Mouse (Mus musculus): ENCODE results near the gene Slc9a6.

Gene Slc9a6

DNA sequence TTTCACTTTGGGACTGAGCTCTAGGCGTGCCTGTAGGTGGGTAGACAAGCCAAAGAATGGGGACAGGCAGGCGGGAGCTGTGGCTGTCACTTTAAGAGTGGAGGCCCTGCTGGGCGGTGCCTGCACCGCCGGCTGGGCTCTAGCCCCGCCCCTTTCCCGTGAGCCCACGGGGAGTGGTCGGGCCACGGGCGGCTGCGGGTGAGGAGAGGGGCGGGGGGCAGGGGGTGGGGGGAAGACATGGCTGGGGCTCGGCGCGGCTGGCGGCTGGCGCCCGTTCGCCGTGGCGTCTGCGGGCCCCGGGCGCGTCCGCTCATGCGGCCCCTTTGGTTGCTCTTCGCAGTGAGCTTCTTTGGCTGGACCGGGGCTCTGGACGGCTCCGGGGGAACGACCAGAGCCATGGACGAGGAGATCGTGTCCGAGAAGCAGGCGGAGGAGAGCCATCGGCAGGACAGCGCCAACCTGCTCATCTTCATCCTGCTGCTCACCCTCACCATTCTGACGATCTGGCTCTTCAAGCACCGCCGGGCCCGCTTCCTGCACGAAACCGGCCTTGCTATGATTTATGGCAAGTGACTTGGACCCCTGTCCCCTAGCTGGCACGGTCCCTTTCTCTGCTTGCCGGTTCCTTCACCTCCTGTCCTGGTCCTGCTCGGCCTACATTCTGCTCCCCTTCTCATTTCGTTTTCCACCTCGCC lies at the start of gene Slc9a6:
Gene Slc9a6 (plus strand): TSS at position 135 of the 695 bp plus-strand sequence.
- DNase-seq = peak; percentile 88

DNA sequence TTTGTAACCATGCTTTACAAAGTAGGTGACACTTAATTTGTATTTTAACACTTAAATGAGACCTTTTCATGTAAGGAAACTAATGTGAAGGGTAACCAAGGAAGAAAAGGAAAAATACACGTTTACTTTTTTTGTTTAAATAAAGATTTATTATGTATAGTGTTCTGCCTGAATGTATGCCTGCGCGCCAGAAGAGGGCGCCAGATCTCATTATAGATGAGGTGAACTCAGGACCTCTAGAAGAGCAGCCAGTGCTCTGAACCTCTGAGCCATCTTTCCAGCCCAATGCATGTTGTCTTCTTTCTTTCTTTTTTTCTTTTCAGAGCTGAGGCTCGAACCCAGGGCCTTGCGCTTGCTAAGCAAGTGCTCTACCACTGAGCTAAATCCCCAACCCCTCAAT lies 37.1 kb upstream of the Slc9a6 start:
- peak; percentile 19 for DNase-seq

DNA sequence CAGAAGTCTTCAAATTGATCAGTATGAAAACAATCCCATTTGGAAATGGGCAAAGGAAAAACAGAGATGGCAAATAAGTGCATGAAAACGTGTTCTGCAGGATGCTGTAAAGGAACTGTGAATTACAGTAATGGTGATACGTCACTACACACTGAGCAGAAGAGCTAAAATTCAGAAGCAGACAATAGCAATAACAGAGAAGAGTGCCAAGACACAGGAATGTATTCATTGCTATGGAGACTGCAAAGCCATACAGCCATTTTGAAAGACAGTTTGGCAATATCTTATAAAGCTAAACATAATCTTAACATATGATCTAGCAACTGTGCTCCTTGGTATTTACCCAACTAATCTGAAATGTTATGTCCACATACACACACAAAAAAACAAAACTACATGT lies 31.4 kb upstream of the Slc9a6 start:
- DNase-seq = no peak

DNA sequence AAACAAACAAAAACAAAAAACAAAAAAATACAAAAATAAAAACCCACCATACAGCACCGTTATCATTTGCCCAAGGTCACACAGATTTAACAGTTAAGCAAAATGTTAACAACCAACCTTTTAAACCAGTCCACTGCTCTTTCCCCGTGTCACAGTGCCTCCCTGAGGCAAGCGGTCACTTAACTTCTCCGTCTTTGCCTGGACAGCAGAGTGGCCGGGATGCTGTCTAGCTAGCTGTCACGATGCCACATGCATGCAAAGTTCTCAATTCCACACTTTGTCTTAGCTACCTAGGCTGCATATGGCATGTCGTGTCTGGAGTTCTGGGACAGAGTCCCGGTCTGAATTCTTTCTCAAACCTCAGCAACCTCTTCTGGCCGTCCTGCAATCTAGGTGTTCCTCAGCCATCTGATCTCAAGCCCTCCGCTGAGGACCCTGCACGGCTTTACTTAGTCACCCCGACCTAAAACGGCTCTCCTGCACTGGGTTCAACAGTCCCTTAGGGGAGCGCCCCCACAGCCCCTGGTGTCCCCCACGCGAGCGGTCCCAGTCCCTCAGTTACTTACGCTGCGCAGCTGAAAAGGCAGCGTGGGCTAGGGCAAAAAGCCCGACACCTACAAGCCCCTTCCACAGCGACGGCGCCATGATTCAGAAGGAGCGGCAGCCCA lies 12.2 kb upstream of the Slc9a6 start:
- peak; percentile 20 for DNase-seq

DNA sequence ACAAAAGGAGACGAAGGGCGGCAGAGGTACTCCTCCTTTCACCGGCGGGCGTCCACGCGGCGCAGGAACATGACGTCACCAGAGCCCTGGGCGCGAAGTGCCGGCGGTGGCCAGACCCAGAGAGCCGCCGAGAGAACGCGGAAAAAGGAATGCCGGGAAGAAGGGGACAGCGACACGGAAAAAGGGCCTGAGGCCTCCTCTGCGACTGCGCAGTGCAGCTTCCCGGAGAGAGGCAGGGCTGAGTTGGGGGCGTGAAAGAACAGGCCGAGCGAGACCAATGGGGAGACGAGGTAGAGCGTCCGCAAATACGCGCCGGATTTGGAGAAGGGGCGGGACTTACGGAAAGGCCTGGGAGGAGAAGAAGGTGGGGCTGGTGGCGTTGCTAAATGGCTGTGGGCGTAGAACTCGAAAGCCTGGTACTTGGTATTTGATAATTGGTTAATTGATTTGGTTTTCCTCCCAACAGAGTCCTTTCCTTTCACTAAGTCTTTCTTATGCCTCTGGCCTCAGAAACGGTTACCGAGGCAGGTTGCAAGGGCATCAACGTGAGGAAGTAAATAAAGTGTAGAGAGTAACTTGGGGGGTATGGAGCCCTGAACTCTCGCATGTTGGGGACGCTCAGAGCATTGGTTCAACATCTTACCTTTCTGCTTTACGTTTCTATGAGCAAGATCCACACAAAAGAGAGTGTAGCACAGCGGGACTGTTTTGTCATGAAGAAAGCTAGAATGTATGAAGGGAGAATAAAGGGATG lies 11.5 kb upstream of the Slc9a6 start, which contains the start of gene Mmgt1:
Gene Mmgt1 (minus strand): TSS at position 183 of the 754 bp plus-strand sequence.
- peak; percentile 93 for DNase-seq

DNA sequence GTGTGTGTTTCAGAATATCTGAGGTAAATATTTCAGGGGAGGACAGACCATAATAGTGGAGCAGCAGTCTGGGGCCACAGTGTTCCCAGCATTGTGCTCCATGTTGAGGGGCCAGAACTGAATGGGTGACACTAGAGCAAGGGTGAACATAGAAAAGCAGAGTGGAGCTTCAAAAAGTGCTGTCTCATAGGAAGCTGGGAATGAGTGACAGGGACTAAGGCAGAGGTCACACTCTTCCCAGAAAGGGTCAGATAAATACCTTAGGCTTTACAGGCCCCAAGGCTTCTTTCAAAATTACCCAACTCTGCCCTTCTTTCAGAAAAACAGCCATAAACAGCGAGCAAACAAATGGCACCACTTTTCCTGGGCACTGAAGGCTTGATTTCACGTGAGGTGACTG lies 3.0 kb upstream of the Slc9a6 start:
- DNase-seq = no peak

DNA sequence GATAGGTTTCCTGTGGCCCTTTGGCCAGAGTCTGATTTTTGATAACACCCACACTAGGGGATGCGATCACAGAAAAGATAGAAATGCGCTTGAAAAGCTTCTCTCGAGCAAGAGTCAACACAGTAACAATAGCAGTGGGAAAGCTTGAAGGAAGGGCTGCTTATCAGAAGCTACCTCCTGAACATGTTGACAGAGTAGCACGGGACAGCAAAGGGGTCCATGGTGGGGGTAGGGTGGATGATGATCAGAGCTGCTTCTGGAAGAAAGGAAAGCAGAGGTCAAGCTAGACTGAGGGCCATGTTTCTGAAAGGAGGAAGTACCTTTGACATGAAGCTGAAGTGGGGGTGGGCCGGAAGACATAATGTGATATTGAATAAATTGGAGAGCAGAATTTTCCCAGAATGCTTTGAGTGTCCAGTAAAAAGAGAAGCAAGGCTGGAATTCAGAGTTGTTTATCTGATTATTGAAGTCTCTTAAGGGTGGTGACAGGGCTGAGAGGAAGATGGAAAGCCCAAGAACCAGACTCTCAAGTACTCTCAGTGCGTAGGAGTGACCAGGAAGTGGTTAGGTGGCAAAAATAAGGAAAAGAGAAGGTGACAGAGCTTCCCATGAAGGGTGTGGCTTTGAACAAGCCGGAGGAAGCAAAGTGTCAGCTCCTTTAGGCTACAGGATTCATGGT lies 2.4 kb upstream of the Slc9a6 start:
- no peak for DNase-seq

DNA sequence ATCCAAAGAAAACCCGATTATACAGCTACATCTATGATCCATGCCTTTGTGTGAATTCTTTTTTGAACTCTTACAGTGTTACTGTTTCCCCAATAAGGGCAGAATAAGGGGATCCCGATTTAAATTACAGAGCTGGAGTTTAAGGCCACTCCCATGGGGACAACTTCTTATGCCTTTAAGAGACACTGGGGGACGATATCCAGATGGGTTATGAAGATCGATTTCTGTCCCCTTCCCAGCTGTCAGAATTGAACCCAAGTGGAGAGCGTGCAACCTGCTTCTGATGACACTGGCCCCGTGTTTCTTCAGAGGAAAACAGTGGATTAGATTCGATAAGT lies 303 bp upstream of the Slc9a6 start:
- no peak for DNase-seq

DNA sequence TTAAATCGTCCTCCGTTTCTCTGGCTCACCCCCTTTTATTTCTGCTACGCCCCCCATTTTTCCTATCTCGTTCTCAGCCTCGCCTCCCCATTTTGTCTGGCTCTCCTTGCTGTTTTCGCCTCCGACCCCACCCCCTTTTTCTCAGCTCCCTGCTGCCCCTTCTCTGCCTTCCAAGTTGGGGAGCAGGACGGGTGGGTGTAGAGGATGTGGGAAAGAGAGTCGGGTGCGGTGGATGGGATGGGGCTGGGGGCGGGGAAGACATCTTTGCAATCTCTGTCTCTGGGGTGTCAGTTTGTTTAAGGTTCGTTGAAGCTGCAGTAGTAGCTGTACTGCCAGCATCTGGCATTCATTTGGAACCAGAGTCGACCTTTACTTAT lies 749 bp downstream of the Slc9a6 start:
- peak; percentile 8 for DNase-seq

DNA sequence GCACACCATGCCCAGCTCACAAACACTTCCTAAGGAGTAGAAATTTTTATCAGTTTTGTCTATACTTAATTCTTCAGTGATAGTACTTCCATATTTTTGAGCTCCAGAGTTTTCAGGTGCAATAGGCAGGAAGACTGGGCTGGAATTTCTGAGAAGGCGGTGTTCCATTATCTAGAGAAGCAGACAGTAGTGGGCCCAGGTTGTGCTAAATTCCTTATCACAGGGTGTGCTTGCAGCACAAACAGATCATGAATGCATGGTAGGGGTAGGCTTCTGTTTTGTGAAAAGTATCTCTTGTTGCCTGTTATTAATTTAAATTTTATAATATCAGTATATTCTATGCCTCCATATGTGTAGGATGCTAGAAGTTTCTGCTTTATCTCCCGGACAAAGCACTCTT lies 5.7 kb downstream of the Slc9a6 start:
- peak; percentile 14 for DNase-seq

DNA sequence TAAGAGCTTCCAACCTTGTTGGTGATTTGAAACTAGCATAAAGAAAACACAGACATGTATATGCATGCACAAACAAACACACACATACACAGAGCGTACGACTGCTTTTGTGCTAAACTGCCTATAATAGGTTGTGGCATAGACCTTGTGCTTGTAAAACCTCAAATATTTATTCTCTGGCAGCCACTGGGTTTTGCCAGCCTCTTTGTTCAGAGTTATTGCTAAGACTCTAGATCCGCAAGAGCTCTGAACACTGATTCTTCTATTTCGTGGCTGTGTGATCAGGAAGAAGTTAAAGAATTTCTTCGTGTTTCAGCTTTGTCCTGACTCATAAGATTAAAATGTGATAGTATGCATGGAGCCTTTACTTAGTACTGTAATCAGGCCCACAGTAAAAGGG lies 26.6 kb downstream of the Slc9a6 start:
- DNase-seq = no peak

DNA sequence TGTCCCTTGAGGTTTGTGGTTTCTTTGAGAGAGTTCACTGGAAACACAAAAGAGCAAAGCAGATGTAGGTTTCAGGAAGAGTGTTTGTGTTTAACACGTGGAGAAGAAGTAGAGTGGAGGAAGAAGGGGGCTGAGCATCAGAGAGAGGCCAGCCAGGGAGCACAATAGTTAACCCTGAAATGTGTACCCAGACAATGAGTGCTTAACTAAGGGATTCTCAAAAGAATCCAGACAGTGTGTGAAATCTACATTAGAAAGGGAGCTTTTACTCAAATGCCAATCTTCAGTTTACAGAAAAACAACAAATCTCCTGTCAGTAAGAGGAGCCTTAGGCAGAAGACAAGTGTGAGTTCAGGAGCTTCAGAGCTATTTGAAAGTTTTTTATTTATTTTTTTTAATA lies 30.5 kb downstream of the Slc9a6 start:
- no peak for DNase-seq

DNA sequence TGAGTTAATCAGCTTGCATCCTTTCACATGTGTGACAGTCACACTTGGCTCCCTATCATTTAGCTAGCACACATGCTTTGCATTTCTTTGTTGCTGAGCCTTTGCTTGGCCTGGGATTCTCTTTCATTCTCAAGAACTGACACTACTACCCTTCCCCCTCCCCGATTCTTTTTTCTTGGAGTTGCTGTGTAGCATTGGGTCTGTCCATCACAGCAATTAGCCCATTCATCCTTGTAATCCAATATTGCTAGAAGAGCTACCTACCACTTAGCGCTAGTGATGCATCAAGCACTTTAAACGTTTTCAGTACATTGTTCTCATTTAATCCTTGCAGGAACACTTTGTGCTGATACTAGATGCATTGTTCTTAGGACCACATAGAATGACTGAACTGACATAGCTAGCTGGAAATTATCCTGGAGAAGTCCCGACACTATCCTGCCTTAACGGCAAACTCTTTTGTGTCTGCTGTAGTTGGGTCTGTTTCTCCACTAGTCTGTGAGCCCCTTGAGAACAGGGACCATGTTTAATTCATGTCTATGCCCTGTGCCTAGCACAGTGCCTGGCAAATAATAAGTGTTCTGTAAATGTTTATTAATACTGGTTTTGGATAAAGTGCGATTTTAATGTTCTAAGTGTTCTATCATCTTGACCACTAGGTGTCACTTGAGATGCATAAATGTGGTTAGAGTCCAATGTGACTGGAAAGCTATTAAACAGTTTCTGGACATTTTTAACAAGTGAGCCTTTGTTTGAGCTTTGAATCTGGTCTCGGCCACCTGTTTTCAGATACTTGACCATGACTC lies 40.2 kb downstream of the Slc9a6 start:
- no peak for DNase-seq

DNA sequence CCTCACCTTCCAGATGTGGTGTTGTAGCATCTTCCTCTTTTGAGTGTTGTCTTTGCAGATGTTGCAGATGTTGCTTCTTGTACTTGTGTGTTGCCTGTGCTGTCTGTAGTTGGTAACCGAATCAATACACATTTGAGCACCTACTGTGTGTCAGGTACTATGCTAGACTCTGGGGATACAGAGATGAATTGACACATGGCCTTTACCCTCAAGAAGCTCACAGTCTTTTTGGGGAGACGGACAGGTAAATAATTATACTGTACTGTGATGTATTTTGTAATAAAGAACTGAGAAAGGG lies 40.7 kb downstream of the Slc9a6 start:
- no peak for DNase-seq

DNA sequence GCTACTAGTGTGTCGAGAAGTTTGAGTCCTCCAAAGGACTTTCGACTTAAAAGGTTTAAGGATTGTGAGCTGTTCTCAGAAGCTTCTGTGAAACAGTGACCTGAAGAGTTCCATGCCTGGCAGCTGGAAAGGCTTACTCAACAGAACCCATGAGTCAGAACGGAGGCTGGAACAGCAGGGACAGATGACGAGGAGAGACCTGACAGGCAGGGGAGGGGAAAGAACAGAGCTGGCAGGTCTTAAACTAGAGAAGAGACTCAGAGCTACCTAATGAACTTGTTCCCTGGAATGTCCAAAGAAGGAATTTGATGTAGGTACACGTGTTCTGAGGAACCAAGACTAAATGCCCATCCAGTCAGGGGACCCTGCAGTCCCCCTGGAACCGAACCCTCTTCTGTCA lies 41.3 kb downstream of the Slc9a6 start:
- DNase-seq = no peak

DNA sequence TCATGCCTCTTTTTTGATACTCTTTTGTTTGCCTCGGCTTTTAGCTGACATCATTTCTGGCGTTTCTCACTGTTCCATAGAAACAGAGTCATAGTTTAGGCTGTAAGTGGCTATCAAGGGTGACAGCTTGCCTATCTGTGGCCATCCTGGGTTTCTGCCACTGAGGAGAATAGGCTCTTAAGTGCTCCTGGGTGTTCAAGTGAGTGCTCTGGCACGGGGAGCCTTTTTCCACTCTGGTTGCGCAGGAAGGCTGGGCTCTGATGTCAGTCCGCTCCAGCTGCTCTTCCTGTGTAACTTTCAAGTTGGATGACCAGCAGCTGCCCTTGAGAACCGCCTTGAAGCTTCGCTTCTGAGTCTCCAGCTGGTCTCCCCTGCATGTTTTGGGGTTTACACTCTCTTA lies 42.2 kb downstream of the Slc9a6 start:
- no peak for DNase-seq

DNA sequence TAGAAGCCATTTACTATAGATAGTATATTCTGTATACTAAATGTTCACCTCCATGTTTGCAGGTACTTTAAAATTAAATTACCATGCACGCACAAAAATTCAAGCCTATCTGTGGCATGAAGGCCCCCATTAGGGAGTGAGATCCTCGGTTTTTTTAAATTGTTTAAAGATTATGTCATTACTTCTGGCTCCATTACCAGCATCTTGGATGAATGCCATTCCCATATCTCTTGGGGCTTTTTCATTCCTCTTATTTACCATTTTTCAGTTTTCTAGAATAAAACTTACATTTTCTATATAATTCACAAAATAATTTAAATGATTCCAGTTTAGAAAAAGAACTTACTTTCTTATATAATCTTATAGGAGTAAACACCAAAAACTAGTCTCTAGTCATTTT lies 46.1 kb downstream of the Slc9a6 start:
- no peak for DNase-seq

DNA sequence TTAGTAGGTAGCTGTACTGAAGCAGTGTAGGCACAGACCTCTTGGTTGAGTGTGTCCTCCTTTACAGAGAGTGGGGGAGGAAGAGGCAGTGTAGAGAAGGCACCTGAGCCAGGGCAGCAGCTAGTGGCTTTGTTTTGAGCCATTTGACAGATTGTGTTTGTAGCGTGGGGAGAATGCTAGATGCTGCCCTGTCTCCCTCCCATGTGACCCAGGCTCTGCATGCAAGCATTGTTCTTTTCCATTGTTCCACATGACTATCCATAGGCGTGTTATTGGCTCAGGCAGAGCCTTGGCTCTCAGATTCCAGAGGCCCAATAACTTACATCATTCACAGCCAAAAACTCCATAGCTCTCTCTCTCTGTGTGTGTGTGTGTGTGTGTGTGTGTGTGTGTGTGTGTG lies 49.7 kb downstream of the Slc9a6 start:
- no peak for DNase-seq

DNA sequence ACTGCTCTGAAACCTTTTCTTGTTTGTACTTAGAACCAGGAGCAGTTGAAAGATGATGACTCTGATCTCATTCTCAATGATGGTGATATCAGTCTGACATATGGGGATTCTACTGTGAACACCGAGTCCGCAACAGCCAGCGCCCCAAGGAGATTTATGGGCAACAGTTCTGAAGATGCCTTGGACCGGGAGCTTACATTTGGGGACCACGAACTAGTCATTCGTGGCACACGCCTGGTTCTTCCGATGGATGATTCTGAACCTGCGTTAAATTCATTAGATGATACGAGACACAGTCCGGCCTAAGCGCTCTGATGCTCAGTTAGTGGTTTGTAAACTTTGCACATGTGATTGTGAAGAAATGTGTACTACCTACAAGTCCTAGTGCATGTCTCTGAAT lies 51.6 kb downstream of the Slc9a6 start:
- DNase-seq = no peak

DNA sequence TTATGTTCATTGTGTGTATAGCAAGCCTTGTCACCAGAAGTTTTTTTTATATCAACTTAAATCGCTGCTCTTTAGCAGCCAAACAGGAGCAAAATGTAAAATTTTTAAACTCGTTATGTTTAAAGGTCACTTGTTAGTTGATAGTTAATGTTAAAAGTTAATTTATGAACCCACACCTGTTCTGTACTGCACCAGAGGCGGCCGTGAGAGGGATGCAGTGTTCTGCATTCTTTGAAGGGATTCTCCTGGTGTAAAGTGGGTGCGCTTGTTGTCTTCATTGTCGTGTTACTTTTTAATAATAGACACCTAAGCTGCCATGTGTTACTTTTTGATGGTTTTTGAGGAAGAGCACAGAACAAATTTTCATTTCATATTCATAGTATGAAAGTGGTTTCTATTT lies 52.8 kb downstream of the Slc9a6 start:
- no peak for DNase-seq

DNA sequence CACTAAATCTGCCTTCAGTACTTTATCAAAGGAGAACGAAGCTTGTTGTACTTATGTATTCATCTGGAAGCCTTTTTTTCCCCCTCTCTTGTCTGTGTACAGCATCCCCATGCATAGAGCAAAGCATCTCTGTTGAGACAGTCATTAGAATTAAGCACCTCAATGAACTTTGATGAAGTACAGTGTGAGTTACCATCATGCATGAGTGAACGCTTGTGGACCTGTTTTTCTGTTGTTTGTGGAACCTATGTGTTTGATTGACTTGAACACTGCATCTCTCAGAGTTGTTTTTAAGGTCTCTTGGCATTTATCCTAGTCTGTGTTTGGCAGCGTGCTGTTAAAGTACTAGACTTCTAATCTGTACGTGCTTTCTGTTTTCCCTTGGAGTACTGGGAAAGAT lies 53.8 kb downstream of the Slc9a6 start:
- no peak for DNase-seq

DNA sequence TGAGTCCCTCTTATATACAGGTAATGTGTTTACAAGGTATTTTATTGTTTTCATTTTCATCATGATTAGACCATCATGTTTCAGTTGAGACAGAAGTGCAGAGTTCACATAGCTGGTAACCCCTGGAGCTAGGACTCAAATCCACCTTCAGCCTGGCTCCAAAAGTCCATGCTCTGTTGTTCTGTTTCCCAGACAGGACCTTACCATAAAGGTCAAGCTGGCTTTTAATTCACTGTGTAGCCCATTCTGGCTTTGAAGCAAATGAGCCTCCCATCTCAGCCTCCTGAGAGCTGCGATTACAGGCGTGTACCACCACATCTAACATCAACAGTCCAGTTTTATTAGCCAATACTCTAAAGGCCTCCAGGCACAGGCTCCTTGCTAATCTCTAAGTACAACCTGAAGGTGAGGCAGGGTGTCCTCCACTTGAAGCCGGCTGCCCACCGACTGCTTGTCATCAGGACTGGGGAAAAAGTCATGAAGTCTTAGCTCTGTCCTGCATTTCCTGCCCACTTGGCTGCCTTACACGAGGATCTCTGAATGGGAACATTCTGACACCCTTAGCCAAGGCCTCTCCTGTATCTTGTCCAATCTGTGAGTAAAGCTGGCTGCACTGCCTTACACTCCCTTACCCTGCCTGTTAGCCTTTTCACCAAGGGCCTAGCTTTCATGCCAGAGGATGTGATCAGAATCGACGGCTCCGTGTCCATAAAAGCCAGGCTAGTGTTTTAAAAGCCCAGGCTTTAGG lies 55.8 kb downstream of the Slc9a6 start:
- DNase-seq = no peak
